Mouse (Mus musculus) adrenal gland (tissue): ENCODE data around the gene Ccdc69.
"Not testable (repeated sequence)": the region's sequence is repeated elsewhere in the genome, so short reads cannot be mapped to it uniquely, and the experiment has no call there.

Experiments
- intact Hi-C: fragments of 180-260 bp; cut with DNase I; formaldehyde crosslinking; loops from one replicate; pipeline ENCODE4 v1.15.1; 2025
- long read RNA-seq, 2 experiments: library from polyadenylated mRNA; unstranded; transcript quantifications; one replicate each; pipeline ENCODE4 v2.0.0; 2020; ENCODE audit warnings: borderline replicate concordance in 1 of 2; ENCODE audit not compliant: insufficient replicate concordance in 1 of 2

The Ccdc69 gene
- long read RNA-seq, experiment 1, partial matches to known transcripts, result 0 of 2 reads
- long read RNA-seq, experiment 1, other reads (novel, unspliced or antisense), result 1 of 2 reads
- long read RNA-seq, experiment 2, result 0 reads

DNA sequence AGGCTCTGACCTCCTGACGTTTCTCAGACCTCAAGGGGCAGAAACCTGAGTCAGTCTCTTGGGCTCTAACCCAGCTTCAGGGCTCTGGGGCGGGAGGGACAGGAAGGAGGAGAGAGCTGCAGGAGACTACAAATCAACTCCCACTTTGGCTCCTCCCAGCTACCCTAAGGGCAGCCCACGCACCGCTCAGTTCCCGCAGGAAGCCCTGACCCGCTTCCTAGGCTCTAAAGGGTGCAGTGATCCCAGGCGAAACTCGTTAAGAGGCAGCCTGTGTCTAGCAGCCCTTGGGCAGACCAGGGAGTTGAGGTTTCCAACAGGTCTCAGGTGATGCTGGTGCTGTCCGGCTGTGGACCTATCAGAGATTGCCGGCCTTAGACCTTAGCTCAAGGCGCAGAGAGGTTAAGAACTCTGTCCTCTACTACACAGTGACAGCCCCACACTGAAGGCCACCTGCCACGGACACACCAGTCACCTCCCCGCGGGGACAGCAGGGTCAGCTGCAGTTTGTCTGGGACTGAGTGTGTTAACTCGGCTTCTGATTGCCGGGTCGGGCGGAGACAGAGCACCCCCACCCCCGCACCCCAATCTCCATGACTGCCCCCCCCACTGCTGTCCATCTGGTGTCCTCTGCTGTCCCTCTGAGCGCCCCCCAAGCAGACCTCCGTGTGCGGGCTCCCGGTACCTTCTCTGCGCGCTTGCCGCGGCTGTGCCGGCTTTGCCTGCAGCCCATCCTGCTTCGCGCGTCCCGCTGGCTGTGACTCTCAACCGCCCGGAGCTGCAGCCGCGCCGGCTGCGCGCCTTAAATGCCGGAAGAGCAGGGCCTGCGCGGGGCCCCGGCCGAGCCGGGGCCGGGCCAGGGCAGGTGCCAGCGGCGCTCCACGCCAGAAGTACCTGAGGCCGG lies at the start of gene Ccdc69:
Gene Ccdc69 (minus strand): TSS at position 801 of the 901 bp plus-strand sequence.
- intact Hi-C loops, result no loop called here

DNA sequence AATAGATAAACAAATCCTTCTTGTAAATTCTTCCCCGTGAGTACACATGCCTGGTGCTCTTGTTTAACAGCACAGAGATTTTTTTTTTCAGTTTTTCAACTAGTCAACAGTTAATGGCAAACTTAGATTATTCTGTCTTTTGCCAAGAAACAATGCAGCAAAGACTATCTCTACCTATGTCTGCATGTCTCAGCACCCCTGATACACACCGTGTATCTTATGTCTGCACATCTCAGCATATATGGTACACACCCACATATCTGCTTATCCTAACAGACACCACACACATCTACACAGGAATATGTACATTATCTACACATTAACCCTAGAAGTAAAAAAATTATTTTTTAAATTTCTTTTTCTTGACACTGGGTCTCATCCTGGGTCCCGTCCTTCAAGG lies 48.7 kb upstream of the Ccdc69 start:
- intact Hi-C loops, result no loop called here

DNA sequence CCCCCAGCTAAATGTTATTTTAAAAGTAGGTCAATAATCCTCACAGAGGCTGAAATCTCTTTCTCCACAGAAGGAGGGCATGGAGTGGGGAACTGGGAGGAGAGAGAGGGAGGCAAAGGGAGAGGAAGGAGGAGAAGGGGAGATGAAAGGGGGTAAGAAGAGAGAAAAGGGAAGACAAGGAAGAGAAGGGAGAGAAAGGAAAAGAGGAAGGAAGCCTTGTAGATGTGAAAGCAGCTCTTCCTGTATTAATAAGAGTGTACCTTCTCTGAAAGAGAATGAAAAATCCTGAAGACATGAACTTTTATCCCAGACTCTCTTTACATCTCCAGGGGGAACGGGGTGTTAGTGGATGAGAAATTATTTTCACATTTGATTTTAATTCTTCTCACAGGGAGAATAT lies 43.5 kb upstream of the Ccdc69 start:
- intact Hi-C loops, result no loop called here

DNA sequence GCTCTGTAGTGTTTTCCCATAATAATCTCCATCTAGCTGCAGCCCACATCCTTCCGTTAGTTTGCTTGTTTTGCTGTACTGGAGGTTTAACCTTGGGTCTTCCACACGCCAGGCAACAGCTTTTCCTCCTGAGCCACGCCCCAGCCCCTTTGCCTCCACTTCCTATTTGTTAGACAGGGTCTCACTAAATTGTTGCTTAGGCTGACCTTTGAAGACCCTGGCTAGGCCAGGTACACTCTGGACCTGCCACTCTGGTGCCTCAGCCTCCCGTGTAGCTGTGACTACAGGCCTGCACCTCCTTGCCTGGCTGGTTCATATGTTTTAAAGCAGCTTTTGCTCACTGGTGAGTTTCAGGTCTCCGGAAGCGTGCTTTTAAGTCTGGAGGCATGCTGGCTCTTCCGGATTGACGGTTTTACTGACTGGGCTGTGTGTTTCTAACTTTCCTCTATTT lies 42.9 kb upstream of the Ccdc69 start:
- intact Hi-C loops, result no loop called here

DNA sequence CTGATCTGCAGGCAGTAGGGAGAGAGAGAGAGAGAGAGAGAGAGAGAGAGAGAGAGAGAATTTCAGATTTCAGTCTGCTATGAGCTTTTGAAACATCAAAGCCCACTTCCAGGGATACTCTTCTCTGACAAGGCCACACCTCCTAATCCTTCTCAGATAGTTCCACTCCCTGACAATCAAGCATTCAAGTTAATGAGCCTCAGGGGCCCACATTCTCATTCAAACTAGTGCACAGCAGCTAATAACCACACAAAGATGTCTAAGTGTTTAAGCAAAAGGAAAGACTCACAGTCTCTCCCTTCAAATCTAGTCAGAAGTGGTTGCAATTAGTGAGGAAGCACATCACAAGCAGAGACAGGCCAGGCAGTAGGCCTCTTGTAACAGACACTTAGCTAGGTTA lies 42.3 kb upstream of the Ccdc69 start:
- intact Hi-C loops, result no loop called here

DNA sequence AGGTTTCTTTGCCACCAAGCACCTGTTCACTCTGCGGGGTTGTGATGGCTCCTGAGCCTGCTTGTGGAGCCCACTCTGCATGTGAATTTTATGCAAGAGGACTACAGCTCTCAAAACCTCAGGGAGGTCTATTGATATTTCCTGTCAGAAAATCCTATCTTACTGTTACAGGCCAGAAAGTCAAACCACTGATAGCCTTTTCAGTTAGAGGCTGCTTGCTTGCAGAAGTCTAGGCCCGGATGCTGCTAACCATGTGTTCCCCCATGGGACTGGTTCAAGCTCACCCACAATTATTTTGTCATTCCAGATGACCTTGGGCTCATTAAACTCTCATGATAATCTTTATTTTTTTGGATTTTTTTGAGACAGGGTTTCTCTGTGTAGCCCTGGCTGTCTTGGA lies 39.1 kb upstream of the Ccdc69 start:
- intact Hi-C loops, result no loop called here

DNA sequence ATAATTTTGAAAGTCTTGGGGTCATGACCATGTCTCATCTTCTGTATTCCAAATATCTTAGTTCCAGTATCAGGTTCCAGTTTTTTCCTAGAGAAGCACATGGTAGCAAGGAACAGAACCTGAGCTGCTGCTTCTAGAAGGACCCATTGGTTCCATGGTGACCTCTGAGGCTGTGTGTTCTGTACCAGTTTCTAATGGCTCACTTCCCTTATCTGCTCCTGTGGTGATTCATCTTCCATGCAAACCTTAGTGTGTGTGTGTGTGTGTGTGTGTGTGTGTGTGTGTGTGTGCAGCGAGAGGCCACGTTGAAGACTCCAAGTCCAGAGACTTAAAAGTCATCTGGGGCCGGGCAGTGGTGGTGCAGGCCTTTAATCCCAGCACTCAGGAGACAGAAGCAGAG lies 38.1 kb upstream of the Ccdc69 start:
- intact Hi-C loops, result no loop called here

DNA sequence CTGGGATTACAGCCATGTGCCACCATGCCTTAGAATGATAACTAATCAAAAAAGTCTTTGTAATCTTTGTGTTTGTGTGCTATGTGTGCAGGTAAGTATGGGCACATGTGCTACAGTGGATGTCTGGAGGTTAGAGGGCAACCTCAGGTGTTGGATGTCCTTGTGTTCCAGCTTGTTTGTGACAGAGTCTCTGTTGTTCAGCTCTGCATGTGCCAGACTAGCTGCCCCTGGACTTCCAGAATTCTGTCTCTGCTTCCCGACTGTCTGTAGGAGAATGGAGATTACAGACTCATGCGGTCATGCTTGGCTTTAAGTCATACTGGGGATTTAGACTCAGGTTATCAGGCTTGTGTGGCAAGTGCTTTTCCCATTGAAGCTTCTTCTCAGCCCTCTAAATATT lies 36.4 kb upstream of the Ccdc69 start:
- intact Hi-C loops, result no loop called here

DNA sequence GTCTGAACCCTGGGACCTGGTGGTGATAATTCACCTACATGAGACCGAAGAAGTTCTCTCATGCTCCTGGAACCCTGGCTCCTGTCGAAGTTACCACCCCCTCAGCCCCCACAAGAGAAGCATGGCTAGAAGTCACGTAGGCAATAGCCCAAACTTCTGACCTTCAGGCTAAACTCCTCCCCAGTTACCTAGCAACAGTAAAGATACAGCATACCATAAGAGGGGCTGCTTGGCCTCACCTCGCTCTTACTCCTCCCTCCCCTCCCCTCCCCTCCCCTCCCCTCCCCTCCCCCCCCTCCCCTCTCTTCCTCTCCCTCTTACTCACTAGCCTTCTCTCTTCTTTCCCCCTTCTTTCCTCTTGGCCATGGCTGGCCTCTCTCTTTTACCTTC lies 35.9 kb upstream of the Ccdc69 start:
- intact Hi-C loops, result not testable (repeated sequence)

DNA sequence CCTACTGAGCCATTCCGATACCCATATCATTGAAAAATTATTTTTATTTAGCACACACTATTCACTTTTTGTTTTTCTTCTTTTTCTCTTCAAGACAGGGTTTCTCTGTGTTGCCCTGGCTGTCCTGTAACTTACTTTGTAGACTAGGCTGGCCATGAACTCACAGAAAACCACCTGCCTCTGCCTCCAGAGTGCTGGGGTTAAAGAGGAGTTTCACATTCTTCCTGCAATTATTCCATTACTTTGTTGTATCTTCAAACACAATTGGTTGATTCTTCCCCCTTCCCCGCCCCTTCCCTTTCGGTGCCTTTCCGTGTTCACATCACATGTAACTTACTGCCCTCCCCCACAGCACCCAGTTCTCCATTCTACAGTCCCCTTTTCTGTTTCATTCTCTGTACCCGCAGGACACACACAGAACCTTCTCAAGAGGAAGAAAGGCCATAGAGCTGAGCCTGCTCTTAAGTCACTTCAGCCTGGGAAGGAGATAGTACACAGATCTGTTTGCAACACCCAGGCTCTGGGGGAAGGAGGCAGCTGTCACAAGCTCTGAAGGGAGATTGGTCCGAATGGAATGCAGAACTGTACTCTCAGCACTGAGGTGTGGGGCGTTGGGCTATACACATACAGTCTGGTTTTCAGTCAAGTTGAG lies 35.4 kb upstream of the Ccdc69 start:
- intact Hi-C loops, result no loop called here

DNA sequence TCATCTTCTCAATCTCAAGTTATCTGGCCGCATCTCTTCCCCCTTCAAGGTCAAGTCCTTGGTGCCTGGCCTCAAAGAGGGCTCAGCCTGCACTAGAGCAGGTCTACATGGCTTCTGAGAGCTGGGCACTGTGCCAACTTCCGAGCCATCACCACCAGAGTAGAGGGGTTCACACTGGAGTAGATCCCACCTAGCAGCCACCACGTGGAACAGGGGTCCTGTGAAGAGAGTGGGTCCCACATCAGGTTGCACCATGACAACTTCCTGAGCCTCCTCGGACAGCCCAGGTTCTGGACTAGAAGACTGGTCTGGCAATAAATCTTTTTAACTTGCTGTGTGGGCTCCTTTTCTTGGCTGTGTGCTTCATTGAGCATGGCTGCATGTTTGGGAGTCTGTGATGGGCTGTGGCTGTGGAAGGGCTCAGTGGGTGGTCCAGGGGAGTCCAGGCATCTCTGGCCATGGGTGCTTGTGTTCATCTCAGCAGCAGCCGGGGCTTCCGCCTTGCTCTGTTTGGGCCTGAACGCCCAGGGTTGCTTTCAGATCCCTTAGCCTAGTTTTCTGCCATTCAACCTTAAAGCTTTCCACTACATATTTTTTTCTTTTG lies 32.7 kb upstream of the Ccdc69 start:
- intact Hi-C loops, result no loop called here

DNA sequence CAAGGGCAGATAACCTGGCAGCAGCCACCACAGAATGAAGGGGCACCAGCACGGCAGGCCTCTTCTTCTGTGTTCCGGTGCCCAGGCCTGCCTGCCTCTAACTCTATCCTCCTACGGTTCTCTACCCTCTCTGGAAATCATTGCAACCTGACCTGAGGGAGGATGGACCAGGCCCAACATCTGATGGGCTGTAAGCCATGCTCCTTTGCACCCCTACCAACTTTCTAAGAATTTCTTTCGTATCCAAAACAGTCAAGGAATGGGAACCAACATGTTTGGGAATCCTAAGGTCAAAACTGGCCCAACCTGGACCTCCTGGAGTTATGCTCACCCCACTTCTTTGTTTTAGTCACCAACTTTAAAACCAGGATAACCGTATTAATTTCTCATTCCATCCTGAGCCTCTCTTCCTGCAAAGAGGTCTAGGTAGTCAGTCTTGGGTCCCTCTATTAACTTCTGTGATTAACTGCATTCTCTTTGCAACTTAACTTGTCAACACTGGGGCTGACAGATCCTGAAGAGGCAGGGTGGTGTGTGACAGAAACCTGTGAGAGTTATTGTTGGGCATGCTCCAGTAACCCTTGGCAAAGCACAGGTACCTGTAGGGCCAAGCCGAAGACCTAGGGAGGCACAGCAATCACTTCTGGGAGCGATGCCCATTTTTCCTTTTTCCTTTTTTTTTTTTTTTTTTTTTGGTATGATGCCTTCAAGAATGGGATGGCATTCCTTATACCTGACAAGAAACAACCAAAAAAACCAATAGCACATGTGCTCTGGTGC lies 31.8 kb upstream of the Ccdc69 start:
- intact Hi-C loops, result no loop called here

DNA sequence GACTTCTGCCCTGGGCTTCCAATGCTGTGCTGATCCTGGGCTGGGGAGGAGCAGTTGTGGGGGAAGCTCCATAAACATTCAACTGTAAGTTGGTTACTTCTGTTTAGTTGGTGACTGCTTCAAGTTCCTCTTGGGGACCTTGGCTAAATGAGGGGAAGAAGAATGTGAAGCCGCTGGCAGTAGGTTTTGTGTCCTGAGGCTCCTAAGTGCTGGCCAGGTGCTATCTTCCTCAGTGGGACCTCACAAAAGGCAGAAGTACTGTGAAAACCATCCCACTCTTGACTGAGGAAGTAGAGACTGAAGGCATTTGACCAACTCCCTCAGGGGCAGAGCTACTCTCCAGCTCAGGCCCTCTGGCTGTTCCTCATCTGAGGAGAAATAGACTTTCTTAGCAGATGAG lies 28.7 kb upstream of the Ccdc69 start:
- intact Hi-C loops, result no loop called here

DNA sequence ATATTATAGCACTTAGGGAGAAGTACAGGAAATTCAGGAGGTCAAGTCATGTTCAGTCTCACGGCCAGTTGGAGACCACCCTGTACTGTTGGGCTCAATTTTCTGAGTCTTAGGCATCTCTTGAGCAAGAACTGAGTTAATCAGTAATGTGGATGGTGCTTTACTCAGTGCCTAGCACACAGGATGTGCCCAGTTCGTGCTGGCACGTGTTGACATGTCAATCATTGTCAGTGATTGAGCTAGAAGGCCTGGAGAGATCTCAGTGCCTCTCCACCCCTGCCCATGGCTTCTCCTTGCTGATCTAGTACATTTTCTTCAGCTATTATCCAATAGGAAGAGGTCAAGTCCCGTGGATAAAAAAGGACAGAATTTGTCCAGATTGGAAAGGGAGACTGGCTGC lies 27.5 kb upstream of the Ccdc69 start:
- intact Hi-C loops, result no loop called here

DNA sequence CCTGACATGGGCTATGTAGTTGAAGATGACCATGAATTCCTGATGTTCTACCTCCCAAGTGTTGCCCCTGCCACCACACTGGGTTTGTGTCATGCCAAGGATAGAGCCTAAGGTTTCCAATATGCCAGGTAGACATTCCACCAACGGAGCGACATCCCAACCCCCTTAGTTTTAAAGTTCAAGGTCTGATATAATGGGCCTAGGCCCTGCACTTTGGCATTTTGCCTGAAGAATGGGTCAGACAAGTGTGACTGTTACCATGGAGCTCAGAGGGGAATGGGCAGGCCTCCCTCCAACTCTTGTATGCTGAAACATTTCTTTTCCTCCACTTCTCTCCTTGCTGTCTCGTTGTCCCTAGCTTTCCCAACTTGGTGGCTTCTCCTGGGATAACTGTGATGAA lies 25.3 kb upstream of the Ccdc69 start:
- intact Hi-C loops, result no loop called here

DNA sequence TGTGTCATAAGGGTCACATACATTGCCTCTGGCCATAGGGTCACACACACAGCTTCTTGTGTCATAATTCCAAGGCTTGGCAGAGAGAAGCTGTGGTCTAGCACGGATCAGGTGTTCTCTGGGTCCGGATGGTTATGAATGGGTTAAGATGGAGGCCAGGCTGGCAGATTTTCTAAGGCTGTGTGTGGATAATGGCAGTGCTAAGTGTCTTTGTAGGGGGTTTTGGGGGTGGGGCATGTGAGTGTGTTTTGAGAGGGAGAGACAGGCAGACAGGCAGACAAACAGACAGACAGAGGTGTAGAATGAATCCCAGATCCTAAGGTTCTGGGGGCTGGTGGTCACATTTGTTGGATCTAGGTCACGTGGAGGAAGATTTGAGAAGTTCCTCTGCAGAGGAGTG lies 24.1 kb upstream of the Ccdc69 start:
- intact Hi-C loops, result no loop called here

DNA sequence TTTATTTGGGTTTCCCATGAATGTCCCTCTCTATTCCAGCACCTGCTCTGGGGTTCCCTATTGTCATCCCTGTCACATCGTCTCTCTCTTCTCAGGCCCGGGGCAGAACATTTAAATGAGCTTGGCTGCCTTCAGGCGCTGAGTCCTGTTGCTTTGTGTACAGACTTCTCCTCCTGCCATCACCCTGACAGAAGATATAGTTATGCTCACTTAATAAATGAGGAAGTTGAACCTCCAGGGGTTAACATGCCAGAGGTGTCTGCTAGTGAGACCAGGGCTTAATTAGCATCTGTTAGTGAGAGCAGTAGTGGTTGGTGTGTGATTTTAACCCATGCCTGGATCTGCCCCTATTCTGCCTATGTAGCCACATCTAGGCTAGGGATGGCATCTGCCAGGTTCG lies 21.9 kb upstream of the Ccdc69 start:
- intact Hi-C loops, result no loop called here

DNA sequence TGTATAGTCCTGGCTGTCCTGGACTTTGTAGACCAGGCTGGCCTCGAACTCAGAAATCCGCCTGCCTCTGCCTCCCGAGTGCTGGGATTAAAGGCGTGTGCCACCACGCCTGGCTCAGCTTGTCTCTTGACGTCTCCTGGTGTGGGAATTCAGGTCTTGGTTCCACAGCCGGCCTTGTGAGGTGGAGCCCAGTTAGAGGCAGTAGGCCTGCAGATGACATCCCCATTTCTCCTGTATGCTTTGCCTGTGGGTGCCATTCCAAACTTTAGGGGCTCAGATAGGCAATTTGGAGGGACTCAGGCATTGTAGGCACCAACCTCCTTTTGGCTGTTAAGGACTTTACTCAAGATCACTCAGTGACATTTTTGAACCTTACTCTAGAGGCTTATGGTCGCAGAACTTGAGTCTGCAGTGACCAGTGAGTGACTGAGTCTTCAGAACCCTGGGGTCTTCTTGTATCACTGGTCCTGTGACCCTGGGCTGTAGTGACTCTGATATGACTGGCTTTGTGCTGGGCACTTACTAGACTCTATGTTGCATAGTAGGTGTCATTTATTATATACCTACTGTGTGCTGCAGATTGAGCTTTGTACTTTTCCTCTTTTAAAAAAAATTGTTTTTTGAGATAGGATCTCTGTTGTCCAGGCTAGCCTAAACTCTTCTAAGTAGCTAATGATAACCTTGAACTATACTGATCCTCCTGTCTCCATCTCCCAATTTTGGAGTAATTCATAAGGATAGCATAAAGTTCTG lies 21.3 kb upstream of the Ccdc69 start:
- intact Hi-C loops, result no loop called here

DNA sequence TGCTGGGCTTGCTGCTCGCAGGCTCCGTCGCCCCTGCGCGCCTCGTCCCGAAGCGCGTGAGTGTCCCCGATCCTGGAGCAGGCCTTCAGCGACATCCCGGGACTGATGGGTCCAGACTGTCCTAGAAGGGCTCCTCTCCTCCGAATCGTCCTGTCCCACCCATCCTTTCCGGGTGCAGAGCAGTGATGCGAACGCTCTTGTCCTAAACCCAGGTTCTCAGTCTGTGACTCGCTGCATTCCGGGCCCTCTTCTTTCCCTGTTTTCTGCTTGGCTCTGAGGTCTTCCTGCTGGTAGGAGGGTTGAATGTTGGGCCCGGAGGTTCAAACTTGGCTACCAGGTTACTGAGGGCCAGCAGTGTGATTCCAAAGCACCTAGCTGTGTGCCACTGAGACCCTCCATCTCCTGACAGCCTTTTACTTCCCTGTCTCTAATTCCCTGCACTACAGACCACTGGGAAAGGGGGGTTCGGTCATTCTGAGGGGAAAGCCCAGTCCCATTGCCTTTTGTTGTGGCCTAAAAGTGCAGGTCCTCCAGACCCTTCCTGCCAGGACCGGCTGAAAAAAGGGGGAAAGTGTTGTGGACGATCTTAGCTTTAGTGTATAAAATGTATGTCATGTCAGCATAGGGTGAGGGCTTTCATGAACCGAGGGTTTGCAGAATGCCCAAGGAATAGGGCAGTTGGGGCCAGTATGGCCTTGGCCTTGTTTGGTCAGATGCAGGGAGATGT lies 20.4 kb upstream of the Ccdc69 start:
- intact Hi-C loops, result no loop called here
